Mouse (Mus musculus): ENCODE data around the gene Trcg1.
"Not testable (repeated sequence)": the region's sequence is repeated elsewhere in the genome, so short reads cannot be mapped to it uniquely, and the experiment has no call there.

Trcg1 gene

GRCm38 (mm10) chr9:57236256-57236655, at the start of gene Trcg1:
TSS of gene Trcg1 (plus strand) at chr9:57236556.
- no peak for DNase-seq (ENCODE audit: low spot score)

GRCm38 (mm10) chr9:57196708-57197107, 39.6 kb upstream of the Trcg1 start:
- DNase-seq (ENCODE audit: low spot score): no peak

- DNase-seq (ENCODE audit: low spot score): no peak
Observed at GRCm38 (mm10) chr9:57197414-57197813, 38.9 kb upstream of the Trcg1 start.

DNA sequence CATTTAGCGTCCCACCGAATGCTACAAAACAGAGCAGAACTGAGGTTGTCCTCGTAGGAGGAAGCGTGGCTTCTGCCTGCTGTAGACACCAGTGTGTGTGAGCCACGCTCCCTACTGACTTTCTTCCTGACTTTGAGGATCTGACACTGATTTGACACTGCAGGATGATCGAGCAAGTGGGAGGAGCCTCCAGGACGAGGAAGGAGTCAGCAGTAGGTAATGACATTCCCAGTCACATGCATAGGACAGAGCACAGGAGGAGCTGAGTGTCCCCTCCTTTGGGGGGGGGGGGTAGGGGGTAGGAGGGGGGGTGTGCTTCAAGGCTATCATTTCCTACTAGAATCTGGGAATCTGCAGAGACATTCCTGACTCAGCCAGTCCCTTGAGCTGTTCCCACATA, 33.4 kb upstream of the Trcg1 start:
- no peak for DNase-seq (ENCODE audit: low spot score)

DNA sequence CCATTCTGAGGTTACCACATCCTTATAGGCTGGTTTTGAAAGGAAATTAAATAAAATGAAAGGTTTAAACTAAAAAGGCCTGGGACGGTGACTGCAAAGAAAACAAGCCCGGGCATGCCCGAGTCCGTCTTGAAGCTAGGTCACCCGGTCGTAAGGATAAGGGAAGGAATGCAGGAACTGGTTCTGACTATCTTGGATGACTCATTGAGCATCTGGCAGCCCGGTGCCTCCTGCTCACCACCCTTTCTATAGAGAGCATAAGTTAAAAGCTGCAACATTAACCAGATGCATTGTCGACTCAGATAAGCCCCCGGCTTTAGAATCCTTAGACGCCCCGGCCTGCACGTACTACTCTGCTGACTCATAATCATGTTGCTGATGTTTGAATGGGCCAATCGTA, 32.8 kb upstream of the Trcg1 start:
- not testable (repeated sequence) for DNase-seq (ENCODE audit: low spot score)

GRCm38 (mm10) chr9:57206896-57207295, 29.5 kb upstream of the Trcg1 start:
- DNase-seq (ENCODE audit: low spot score): no peak

DNA sequence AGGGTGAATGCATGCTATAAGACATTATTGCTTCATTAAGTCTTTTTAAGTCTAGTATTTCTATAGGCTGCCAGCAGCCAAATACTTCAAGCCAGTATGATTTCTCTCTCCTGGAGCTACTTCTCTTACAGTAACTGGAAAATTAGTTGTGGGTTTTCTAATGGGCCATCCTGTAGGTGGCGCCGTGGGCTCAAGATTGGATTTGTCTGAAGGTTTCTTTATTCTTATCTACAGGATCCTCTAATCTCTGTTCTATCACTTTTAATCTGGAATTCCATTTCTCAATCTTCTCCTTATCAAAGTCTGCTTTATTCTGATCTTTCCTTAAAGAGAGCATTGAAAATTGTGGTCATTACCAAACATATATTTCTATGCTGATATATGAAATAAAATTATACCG, 27.0 kb upstream of the Trcg1 start:
- no peak for DNase-seq (ENCODE audit: low spot score)

DNA sequence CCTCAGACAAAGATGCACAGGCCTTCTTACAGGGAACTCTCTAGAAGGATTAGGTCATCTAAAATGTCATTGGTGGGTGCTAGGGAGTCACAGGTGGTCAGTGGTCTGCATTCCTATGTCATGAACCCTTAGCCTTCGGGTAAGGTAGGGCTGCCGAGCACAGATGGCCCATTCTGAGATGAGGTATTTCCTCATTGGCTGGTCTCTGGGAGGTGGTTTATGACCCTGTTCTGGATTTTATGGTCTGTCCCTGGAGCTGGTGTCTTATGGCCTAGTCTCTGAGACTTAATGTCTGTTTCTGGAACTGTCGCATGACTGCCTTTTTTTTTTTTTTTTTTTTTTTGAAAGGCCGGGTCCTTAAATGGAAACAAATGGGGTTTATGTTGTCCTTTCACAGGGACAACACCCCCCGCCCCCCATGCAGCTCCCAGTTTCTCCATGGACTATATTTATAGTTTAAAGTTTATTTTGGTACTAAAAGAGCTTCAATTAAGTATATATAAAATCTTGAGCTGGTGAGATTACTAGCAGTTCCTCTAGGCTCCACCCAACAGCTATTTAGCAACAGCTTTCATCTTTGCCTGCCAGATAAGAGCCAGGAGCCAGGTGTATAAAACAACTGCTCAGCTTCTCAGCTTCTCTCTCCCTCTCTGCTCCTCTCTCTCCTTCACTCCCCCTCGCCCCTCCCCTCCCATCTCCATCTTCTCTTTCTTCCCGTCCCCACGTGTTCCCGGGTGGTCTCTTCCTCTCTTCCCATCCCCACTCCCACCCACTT, 23.7 kb upstream of the Trcg1 start:
- no peak for DNase-seq (ENCODE audit: low spot score)

- no peak for DNase-seq (ENCODE audit: low spot score)
Observed at GRCm38 (mm10) chr9:57214500-57214899, 21.9 kb upstream of the Trcg1 start.

DNA sequence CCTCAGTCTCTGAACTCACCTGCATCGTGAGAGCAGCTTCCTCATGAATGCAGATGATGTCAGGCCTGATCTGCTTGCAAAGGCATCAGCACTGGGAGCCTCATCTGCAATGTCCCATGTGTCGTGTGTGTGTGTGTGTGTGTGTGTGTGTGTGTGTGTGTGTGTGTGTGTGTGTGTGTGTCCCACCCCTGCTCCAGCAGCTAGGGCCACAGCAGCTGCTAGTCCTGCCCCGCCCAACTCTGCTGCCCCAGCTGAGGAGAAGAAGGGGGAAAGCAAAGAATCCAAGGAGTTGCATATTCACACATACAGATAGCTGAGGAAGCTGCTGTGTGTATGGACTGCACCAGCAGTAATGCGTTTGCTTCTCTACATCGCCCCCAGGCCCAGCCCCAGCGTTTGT, 19.1 kb upstream of the Trcg1 start:
- no peak for DNase-seq (ENCODE audit: low spot score)

DNA sequence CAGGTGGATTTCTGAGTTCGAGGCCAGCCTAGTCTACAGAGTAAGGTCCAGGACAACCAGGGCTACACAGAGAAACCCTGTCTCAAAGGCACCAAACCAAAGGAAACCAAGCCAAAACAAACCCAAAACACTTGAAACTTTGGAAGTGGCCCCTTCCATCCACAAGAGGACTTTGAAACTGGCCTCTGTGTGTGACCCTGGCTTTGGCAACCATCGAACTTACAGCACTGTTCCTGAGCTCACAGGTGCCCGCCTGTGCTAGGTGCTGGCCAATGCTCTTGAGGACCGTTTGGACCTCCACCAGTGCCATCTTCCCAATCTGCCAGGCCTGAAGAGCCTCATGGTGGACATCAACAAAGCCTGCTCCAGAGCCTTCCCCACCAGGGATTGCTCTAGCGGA, 17.6 kb upstream of the Trcg1 start:
- no peak for DNase-seq (ENCODE audit: low spot score)

GRCm38 (mm10) chr9:57219511-57219910, 16.8 kb upstream of the Trcg1 start:
- DNase-seq (ENCODE audit: low spot score): no peak

GRCm38 (mm10) chr9:57220356-57220755, 16.0 kb upstream of the Trcg1 start:
- DNase-seq (ENCODE audit: low spot score): no peak

- DNase-seq (ENCODE audit: low spot score): no peak
Observed at GRCm38 (mm10) chr9:57223341-57223740, 13.0 kb upstream of the Trcg1 start.

GRCm38 (mm10) chr9:57225780-57226627, 10.4 kb upstream of the Trcg1 start:
- DNase-seq (ENCODE audit: low spot score): no peak

- not testable (repeated sequence) for DNase-seq (ENCODE audit: low spot score)
Observed at GRCm38 (mm10) chr9:57226628-57227122, 9.7 kb upstream of the Trcg1 start.

DNA sequence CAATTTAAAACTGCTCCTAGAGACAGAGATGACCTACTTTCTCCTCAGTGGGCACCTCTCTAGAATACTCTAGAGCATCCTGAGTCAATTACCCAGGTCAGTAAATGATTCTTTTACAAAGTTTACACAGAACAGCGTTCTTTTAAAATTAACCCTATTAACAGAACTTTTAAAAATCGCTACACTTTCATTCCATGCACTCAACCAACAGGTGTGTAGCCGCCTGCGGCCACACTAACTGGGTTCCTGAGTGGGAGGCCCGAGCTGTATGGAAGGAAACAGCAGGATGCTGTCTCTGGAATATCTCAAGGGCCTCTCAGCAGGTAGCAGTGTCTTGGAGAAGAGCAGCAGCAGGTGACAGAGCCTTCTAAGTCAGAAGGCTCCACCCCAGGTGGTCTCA, 9.2 kb upstream of the Trcg1 start:
- DNase-seq (ENCODE audit: low spot score): no peak

- no peak for DNase-seq (ENCODE audit: low spot score)
Observed at GRCm38 (mm10) chr9:57228186-57228585, 8.2 kb upstream of the Trcg1 start.

DNA sequence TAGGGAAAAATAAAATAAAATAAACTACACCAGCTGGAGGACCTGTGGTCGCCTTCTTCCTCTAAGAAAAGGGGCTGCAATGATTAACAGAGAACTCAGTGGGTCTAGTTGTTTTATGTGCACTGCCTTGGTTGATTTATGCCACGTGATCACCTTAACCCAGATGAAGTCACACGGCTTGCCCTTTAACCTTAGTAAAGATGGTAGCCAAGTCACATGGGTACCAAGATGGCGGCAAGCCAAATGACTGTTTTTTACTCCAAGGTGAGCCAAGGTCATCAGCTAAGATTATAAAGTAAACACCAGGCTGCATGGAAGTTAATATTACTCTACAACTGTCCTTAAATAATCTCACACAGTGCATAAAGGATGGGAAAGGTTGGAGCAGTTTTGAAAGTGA, 6.6 kb upstream of the Trcg1 start:
- no peak for DNase-seq (ENCODE audit: low spot score)

- no peak for DNase-seq (ENCODE audit: low spot score)
Observed at GRCm38 (mm10) chr9:57230146-57230783, 6.1 kb upstream of the Trcg1 start.

GRCm38 (mm10) chr9:57231536-57232255, 4.7 kb upstream of the Trcg1 start:
- DNase-seq (ENCODE audit: low spot score): no peak

DNA sequence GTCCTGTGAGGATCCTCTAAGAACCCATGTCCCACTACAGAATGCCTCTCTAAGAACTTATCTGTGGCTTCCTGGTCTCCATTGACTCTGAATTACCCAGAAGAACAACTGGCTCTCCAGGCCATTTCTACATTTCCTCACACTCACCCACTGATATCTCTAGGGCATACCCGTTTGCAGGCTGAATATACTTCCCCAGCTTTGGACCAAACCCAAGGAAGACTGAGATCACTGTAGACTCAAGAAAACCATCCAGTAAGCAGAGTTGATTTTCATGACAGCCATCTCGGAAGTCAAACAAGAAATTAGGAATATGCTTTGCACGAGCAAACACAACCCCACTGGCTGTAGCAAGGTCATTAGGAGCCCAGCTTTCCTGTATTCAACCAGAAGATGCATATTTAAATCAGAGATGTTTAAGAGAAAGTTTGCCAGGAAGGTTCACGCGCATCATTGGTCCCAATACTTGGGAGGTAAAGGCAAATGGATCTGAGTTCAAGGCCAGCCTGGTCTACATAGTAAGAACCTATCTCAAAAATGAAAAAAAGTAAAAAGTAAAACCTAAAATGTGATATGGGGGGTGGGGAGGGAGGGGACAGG, 3.9 kb upstream of the Trcg1 start:
- no peak for DNase-seq (ENCODE audit: low spot score)
